Mouse (Mus musculus) forebrain, embryonic 16.5 days (tissue): ENCODE data around the gene Umad1. TPM values are rescaled to one million over a fixed set of nuclear protein-coding genes. Genes with fewer than 3 reads are reported as not detected.

Source experiments
- ATAC-seq: fragments of 200-750 bp; cut with Nextera tagmentation; 2 replicates; pipeline ENCODE4 v1.8.0; 2017; ENCODE audit warnings: mild to moderate bottlenecking, moderate library complexity
- H3K27ac ChIP-seq: fragments of 300-500 bp; sonication (generic); 2 replicates; pipeline ENCODE4 v1.5.1; 2014; ENCODE audit warnings: low read length, control low read depth
- H3K27me3 ChIP-seq: fragments of 300-500 bp; sonication (generic); replicated peaks from 2 replicates; pipeline ENCODE4 v1.6.1; 2014; ENCODE audit warnings: low read length; ENCODE audit not compliant: control insufficient read depth, insufficient read depth
- H3K36me3 ChIP-seq: fragments of 300-500 bp; sonication (generic); 2 replicates; pipeline ENCODE4 v1.6.1; 2014; ENCODE audit not compliant: control insufficient read depth, insufficient read depth
- H3K4me1 ChIP-seq: fragments of 300-500 bp; sonication (generic); replicated peaks from 2 replicates; pipeline ENCODE4 v1.6.1; 2014; ENCODE audit warnings: low read length; ENCODE audit not compliant: control insufficient read depth, insufficient read depth
- H3K4me2 ChIP-seq: fragments of 300-500 bp; sonication (generic); 2 replicates; pipeline ENCODE4 v1.6.1; 2014; ENCODE audit warnings: mild to moderate bottlenecking, low read length, control low read depth
- H3K4me3 ChIP-seq: fragments of 300-500 bp; sonication (generic); replicated peaks from 2 replicates; pipeline ENCODE4 v1.5.1; 2014; ENCODE audit warnings: mild to moderate bottlenecking, low read length, control low read depth
- H3K9ac ChIP-seq: fragments of 300-500 bp; sonication (generic); replicated peaks from 2 replicates; pipeline ENCODE4 v1.6.1; 2014; ENCODE audit warnings: low read depth, low read length, control low read depth
- H3K9me3 ChIP-seq: fragments of 300-500 bp; sonication (generic); 2 replicates; pipeline ENCODE4 v1.6.1; 2016; ENCODE audit warnings: low read length; ENCODE audit not compliant: control insufficient read depth
- WGBS: fragments of 180-500 bp; shearing (Covaris S2); extraction: QIAGEN DNeasy Blood & Tissue Kit; methylation state at CpG from one replicate; pipeline ENCODE4 v1.1.7; 2014; 5-methylcytosine and 5-hydroxymethylcytosine counted together
- polyA plus RNA-seq: library from polyadenylated mRNA; unstranded; fragments of >200 nt; fragmentation: Nextera tagmentation; extraction: Ambion mirVana; gene quantifications from 2 replicates; pipeline ENCODE4 v1.2.1, GENCODE M21; 2015

Umad1 gene
- polyA plus RNA-seq, 1 experiment from 2014 or later = 46.0 TPM

DNA sequence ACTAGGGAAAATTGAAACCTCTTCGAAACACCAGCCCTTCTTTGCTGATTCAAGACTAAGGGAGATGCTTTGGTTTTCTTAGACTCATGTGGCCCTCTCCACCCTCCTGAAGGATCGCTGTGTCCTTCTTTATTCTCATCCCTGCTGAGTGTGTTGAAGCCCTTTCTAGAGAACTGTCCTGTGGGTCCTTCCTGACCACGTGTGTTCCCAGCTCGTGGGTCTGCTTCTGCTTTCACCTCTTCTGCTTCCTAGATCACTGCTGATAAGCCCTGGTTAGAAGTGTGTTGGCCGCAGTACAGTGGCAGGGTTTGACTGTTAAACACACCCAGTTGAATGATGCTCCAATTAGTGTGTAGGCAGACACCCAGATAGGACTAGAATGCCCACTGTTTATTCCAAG is 168.6 kb downstream of the Umad1 start:
- Histone ChIP-seq H3K4me3 (no peak overlapping the region), H3K36me3 (no peaks in the 10 kb centered on the region)
- WGBS = 91% methylated on average over 5 of the region's 5 CpGs

DNA sequence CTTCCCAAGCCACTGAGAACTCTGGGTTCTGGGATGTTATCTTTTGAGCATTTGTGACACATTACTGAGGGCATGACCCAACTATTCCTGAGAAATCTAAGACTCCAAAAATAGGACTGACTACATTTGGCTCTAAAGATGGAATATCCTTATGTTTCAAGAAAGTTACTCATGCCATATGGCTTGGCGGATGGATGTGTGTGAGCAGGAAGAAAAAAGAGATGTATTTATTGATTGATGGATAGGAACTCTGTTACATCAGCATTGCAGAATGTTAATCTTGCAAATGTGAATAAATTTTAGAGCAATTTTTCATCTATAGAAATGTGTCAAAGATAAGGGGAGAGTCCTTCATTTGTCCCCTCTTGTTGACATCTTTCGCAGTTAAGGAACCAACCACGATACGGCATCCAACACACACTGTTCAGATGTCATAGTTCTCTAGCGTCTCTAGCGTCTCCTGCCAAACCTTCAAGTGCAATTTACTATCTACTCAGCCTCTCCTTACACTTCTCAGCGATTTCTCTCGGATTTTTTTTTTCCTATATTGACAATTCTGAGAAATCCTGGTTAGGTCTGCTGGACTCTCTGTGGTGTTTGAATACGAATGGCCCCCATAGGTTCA is 171.6 kb downstream of the Umad1 start:
- no peak overlapping the region for H3K9ac ChIP-seq
- WGBS = 73% methylated on average over 9 of the region's 9 CpGs
- H3K9me3 ChIP-seq = no peaks in the 10 kb centered on the region
- peak overlapping the region; percentile 74 for H3K27ac ChIP-seq
- no peak overlapping the region for H3K4me2 ChIP-seq
- no peaks in the 10 kb centered on the region for H3K36me3 ChIP-seq
- peak; percentile 56 for ATAC-seq
- H3K4me3 ChIP-seq = no peak overlapping the region
- H3K27me3 ChIP-seq = no peaks in the 10 kb centered on the region
- H3K4me1 ChIP-seq = peaks cover 12% of the 10 kb centered on the region; the same call in 1 of the 2 replicates

More for the DNA sequence above, 168.6 kb downstream of the Umad1 start:
- no peak overlapping the region for H3K27ac ChIP-seq
- no peak overlapping the region for H3K9ac ChIP-seq
- H3K4me1 ChIP-seq = peaks cover 12% of the 10 kb centered on the region
- no peaks in the 10 kb centered on the region for H3K9me3 ChIP-seq
- no peaks in the 10 kb centered on the region for H3K27me3 ChIP-seq
- H3K4me2 ChIP-seq = no peak overlapping the region
- no peak for ATAC-seq

DNA sequence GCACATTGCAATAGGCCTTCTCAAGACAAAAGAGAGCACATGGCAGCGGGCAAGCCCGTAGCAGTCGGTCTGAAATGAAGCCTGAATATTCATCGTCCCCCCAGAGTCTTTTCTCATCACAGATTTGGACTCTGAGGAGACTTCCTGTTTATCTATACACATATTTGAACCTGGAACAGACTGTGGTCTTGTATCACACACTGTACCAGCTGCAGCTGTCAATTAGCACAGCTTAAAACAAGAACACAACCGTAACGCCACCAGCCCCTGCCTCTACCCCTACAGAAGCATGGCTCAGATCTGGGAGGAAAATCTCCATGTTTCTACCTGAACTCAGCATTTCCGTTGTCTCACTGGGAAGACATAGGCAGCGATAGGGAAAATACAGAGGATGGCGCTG is 174.1 kb downstream of the Umad1 start:
- H3K27ac ChIP-seq = peak overlapping the region; percentile 45
- no peaks in the 10 kb centered on the region for H3K36me3 ChIP-seq
- 57% methylated on average over 9 of the region's 9 CpGs for WGBS
- no peaks in the 10 kb centered on the region for H3K27me3 ChIP-seq
- H3K9me3 ChIP-seq = no peaks in the 10 kb centered on the region
- no peak overlapping the region for H3K9ac ChIP-seq
- no peak overlapping the region for H3K4me3 ChIP-seq
- peak; percentile 64 for ATAC-seq
- no peak overlapping the region for H3K4me2 ChIP-seq
- peaks cover 12% of the 10 kb centered on the region; the same call in 1 of the 2 replicates for H3K4me1 ChIP-seq

DNA sequence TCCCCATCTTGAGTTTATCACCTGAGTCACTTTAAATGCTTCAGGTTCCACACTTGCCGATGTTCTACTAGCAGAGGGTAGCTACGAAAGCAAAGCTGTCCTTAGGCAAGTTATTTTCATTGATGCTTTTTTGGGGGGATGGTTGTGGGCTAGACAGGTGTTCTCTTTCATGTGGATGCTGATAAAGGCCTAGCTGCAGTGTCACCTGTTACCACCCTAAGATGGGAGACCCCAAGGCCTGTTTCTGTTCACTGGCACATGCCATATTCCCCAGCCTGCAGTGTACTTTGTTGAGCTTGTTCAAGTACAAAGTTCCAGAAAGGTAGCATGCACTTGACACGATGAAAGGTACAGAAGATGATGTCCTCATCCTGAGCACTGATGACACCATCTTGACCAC is 178.8 kb downstream of the Umad1 start:
- H3K4me3 ChIP-seq = no peak overlapping the region
- H3K36me3 ChIP-seq = no peaks in the 10 kb centered on the region
- H3K9me3 ChIP-seq = no peaks in the 10 kb centered on the region
- no peak overlapping the region for H3K4me2 ChIP-seq
- H3K9ac ChIP-seq = no peak overlapping the region
- H3K27me3 ChIP-seq = no peaks in the 10 kb centered on the region
- ATAC-seq = no peak
- 96% methylated on average over 3 of the region's 3 CpGs for WGBS
- H3K27ac ChIP-seq = no peak overlapping the region
- peaks cover 4% of the 10 kb centered on the region; the same call in 1 of the 2 replicates for H3K4me1 ChIP-seq

DNA sequence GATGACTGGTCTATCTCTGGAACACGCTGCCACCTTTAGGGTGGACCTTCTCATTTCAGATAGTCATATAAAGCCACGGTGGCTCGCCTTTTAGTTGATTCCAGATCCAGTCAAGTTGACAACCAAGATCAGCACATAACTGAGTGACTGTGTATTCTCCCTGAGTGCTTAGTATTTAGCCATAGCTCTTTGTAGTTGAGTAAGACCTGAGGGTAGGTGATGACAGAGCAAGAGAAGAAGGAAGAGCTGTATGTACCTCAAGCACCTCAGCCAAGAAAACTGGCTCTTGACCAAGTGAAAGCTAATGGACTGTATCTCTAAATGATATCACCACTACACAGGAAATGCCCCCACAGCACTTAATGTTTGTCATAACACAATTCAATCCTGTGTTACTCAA is 182.7 kb downstream of the Umad1 start:
- Histone ChIP-seq H3K4me1 (no peaks in the 10 kb centered on the region), H3K27ac (no peak overlapping the region), H3K9me3 (no peaks in the 10 kb centered on the region), H3K9ac (no peak overlapping the region), H3K27me3 (no peaks in the 10 kb centered on the region), H3K36me3 (no peaks in the 10 kb centered on the region), H3K4me2 (no peak overlapping the region), H3K4me3 (no peak overlapping the region)
- WGBS = 93% methylated on average over 3 of the region's 3 CpGs
- no peak for ATAC-seq

DNA sequence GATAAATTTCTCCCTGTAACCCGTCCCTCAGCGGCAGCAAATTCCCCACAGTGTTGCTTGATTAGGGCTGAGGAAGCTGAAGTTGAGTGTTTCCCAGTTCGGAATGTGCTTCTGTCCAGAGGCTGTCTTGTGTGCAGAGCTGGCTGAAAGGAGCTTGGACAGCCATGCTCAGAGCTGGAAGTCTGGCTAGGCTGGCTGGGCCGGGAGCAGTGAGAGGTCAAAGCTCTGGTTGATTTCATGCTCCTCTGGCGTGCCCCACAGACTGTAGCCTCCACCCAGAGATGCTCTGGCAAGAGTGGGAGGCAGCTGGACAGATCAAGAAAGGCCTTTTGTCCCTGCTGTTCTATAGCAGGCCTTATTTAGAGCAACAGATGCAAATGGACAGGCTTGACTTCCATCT is 187.7 kb downstream of the Umad1 start:
- ATAC-seq = peak; percentile 57
- H3K27me3 ChIP-seq = no peaks in the 10 kb centered on the region
- no peak overlapping the region for H3K27ac ChIP-seq
- no peak overlapping the region for H3K4me2 ChIP-seq
- 56% methylated on average over 5 of the region's 5 CpGs for WGBS
- H3K4me1 ChIP-seq = no peaks in the 10 kb centered on the region
- H3K9ac ChIP-seq = no peak overlapping the region
- H3K36me3 ChIP-seq = no peaks in the 10 kb centered on the region
- no peak overlapping the region for H3K4me3 ChIP-seq
- no peaks in the 10 kb centered on the region for H3K9me3 ChIP-seq

DNA sequence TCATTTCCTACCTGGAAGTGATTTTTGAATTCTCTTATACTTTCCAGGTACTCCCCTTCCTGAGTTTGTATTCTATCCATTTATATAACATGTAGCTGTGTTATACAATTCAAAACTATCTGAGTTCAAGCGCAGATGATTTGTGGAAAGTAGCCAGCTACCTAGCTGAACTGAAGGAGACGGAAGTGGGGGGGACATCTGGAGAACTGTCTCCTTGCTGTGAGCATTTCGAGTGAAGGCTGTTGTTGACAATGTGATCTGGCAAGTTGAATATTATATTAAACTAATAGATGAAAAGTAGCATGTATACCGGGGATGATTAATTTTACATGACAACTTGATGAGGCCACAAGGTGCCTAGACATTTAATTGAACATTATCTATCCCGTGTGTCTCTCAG is 196.5 kb downstream of the Umad1 start:
- Histone ChIP-seq H3K9ac (no peak overlapping the region), H3K4me1 (no peaks in the 10 kb centered on the region), H3K9me3 (no peaks in the 10 kb centered on the region), H3K27me3 (no peaks in the 10 kb centered on the region), H3K4me2 (no peak overlapping the region), H3K4me3 (no peak overlapping the region), H3K36me3 (no peaks in the 10 kb centered on the region), H3K27ac (no peak overlapping the region)
- no peak for ATAC-seq
- 85% methylated on average over 5 of the region's 5 CpGs for WGBS

DNA sequence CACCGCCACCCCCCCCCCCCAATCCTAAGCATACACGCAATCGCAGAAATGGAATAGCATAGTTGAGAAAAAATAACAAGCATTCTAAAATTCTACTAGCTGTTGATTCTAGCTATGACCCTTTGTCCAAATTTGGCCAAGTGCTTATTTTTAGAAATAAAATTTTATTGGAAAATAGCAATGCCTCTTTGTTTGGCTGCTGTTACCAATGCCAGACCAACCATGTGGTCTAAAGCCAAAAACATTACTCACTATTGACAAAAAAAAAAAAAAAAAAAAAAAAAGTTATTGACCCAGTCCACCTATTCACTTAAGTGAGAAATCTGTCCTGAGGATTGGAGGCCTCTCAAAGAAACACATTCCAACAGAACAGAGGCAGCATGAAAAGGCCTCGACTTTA is 199.5 kb downstream of the Umad1 start:
- no peak for ATAC-seq
- no peak overlapping the region for H3K27ac ChIP-seq
- WGBS = 83% methylated on average over 4 of the region's 4 CpGs
- H3K27me3 ChIP-seq = no peaks in the 10 kb centered on the region
- no peaks in the 10 kb centered on the region for H3K4me1 ChIP-seq
- no peaks in the 10 kb centered on the region for H3K36me3 ChIP-seq
- no peak overlapping the region for H3K4me2 ChIP-seq
- no peak overlapping the region for H3K9ac ChIP-seq
- H3K4me3 ChIP-seq = no peak overlapping the region
- H3K9me3 ChIP-seq = no peaks in the 10 kb centered on the region

DNA sequence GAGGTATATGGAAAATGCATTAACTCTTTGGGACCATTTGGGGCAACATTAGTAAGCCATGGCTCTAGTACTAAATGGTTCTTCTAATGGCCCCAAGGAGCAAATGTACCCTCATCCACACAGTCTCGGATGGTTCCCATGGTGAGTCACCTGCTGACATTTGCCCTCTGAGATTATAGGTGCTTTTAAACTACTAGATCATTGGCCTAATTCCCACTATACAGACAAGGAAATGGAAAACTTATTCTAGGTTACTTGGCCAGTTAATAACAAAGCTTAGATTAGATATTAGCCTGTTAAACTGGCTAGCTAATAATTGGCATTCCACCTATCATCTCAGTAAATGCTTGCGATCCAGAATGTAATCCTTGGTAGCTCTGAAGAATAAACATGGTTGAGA is 203.4 kb downstream of the Umad1 start:
- no peak overlapping the region for H3K9ac ChIP-seq
- H3K9me3 ChIP-seq = no peaks in the 10 kb centered on the region
- no peak overlapping the region for H3K4me3 ChIP-seq
- no peak overlapping the region for H3K27ac ChIP-seq
- no peaks in the 10 kb centered on the region; the same call in 1 of the 2 replicates for H3K4me1 ChIP-seq
- no peak for ATAC-seq
- H3K4me2 ChIP-seq = no peak overlapping the region
- H3K36me3 ChIP-seq = no peaks in the 10 kb centered on the region
- no peaks in the 10 kb centered on the region for H3K27me3 ChIP-seq
- 95% methylated on average over 2 of the region's 2 CpGs for WGBS

DNA sequence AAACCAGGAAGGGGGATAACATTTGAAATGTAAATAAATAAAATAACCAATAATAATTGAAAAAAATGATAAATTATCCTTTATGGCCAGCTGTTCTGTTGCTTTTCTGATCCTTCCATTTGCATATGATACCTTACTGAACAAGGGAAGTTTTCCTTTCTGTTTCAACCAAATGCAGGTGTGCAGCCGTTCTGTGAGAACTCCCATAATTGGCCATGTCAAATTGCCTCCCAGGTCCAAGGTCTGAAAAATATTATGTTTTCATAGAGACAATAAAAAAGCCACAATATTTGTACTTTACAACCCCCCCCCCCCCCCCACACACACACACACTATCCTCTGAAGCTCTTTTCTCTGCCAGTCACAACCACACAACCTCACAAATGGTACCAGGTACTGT is 206.3 kb downstream of the Umad1 start:
- WGBS = 90% methylated on average over 1 of the region's 1 CpGs
- H3K4me3 ChIP-seq = no peak overlapping the region

More for the DNA sequence above, 206.3 kb downstream of the Umad1 start:
- H3K36me3 ChIP-seq = no peaks in the 10 kb centered on the region
- H3K4me2 ChIP-seq = no peak overlapping the region
- no peak for ATAC-seq
- no peaks in the 10 kb centered on the region for H3K9me3 ChIP-seq
- no peak overlapping the region for H3K9ac ChIP-seq
- H3K4me1 ChIP-seq = peaks cover 3% of the 10 kb centered on the region
- H3K27ac ChIP-seq = no peak overlapping the region
- no peaks in the 10 kb centered on the region for H3K27me3 ChIP-seq
